Mouse (Mus musculus): ENCODE measurements at regions not wholly inside any gene's neighbourhood (a gene's known extent, or its start where the extent isn't known, plus 50 kb on each side); places are given as distances from the start of the nearest gene placed in this dataset.

- H3K4me3 ChIP-seq (replicated peaks): no peak overlapping the region
- peak overlapping the region; percentile 78 for H3K4me2 ChIP-seq (replicated peaks)
- 0 out of 2 replicates have a peak overlapping the region, but pooled peaks have one; percentile 63 for H3K9ac ChIP-seq (replicated peaks)
- H3K4me1 ChIP-seq (replicated peaks): peaks cover 45% of the 10 kb centered on the region
- ATAC-seq: no peak
- 15% methylated on average over 8 of the region's 8 CpGs for WGBS
- no peaks in the 10 kb centered on the region for H3K9me3 ChIP-seq
- peaks cover 8% of the 10 kb centered on the region for H3K27me3 ChIP-seq
- no peaks in the 10 kb centered on the region for H3K36me3 ChIP-seq
- H3K27ac ChIP-seq: no peak overlapping the region
These were observed 163.2 kb downstream of the Vrk1 start for GRCm38 (mm10) chr12:106173211-106173610.

DNA sequence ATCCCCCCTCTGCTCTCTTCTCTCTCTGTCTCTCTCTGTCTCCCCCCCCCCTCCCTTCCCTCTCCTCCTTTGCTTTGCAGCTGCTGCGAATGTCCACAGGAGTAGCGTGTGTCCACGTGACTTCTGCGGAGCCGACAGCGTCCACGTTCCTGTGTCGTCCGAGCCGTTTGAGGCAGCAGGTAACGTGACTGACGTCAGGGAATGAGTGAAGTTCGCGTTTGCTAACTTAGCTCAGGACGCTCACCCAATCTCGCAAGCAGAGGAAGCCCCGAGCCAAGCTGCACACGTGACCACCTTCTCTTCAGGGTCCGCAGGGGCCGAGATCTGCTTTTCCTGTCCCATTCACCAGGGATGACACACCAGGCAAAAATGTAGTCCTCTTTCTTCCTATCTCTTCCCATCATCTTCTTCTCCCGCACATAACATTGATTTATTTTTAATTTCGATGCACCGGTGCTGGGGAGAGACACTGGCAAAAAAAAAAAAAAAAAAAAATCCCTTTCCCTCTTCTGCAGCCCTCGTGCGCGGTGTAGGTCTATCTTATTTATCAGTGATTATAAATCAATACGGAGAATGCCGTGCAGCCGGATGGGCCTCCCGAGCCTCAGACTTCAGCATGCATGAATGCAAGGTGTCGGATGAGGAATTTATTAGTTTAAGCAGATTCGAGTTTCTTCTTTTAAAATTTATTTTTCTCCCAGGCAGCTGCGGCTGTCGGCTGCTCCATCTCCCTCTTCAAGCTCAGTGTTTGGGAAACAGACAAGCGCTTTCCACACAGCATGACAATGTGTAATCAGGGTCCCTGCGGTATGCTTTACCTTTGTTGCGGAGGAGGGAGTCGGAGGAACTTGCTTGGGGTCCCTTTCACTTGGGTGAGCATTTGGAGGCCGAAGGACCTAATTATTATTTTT is 164.3 kb downstream of the Vrk1 start:
- Histone ChIP-seq H3K9ac (replicated peaks) (peak overlapping the region; percentile 63), H3K27me3 (peaks cover 8% of the 10 kb centered on the region), H3K4me3 (replicated peaks) (peak overlapping the region; percentile 44), H3K4me2 (replicated peaks) (peak overlapping the region; percentile 78), H3K36me3 (no peaks in the 10 kb centered on the region), H3K27ac (peak overlapping the region; percentile 90), H3K9me3 (no peaks in the 10 kb centered on the region), H3K4me1 (replicated peaks) (peaks cover 49% of the 10 kb centered on the region)
- ATAC-seq: peak; percentile 62
- under 1% methylated on average over 39 of the region's 39 CpGs for WGBS

DNA sequence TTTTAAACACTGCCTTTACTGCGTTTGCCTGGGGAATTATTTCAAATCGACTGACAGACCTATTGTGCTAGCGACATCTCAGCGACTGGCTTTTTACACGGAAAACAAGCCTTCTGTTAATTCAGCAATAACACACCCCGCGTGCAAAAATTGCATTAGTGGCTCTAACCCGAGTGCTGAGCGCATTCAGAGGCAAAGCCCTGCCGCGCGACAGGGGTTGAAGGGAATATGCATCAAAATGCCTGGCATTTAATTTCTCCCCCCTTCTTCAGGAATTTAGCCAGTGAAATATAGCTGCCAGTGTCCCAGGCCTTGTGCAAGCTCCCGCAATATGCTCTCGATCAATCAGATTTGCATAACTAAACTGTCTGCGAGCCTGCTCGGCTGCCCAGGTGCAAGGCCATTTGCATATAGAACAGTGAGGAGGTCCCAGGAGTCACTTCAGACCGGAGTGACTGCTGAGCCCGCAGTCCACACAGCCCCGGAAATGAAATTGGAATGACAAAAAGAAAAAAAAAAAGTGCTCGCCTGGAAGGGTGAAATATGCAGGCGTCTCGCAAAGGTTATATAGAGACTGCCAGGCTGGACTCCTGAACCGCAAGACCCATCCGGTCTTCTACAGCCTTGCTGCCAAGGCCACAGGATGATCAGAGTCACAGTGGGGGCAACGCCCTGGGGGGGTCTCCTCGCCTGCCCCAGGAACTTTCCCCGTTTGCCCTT is 165.1 kb downstream of the Vrk1 start:
- Histone ChIP-seq H3K9me3 (no peaks in the 10 kb centered on the region), H3K36me3 (no peaks in the 10 kb centered on the region), H3K27ac (peak overlapping the region; percentile 90), H3K4me2 (replicated peaks) (peak overlapping the region; percentile 78), H3K4me3 (replicated peaks) (peak overlapping the region; percentile 44), H3K4me1 (replicated peaks) (peaks cover 49% of the 10 kb centered on the region), H3K9ac (replicated peaks) (peak overlapping the region; percentile 63), H3K27me3 (peaks cover 8% of the 10 kb centered on the region)
- ATAC-seq: peak; percentile 64
- 1% methylated on average over 27 of the region's 27 CpGs for WGBS

GRCm38 (mm10) chr12:106177302-106177701 is 167.3 kb downstream of the Vrk1 start:
- Histone ChIP-seq H3K9me3 (no peaks in the 10 kb centered on the region), H3K27ac (no peak overlapping the region), H3K4me3 (replicated peaks) (no peak overlapping the region), H3K4me1 (replicated peaks) (peaks cover 47% of the 10 kb centered on the region), H3K36me3 (no peaks in the 10 kb centered on the region), H3K27me3 (peaks cover 3% of the 10 kb centered on the region), H3K4me2 (replicated peaks) (no peak overlapping the region), H3K9ac (replicated peaks) (no peak overlapping the region)
- 66% methylated on average over 4 of the region's 4 CpGs for WGBS
- no peak for ATAC-seq

DNA sequence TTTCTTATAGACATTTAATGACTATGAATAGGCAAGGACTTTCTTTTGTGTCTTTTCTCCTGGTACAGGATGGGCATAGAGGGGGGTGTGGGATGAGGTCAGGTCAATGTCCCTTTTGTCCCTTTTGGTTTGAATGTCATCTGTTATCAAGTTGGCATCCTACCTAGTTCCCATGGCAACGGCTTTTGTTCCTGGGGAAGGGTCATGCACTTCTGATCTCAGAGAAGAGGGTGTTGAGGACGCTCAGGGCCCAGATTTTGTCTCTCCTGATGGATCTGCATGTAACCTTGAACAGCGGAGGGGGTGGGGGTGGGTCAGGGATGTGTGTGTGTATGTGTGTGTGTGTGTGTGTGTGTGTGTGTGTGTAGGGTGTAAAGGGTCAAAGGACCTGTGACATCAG is 167.8 kb downstream of the Vrk1 start:
- Histone ChIP-seq H3K36me3 (no peaks in the 10 kb centered on the region), H3K9me3 (no peaks in the 10 kb centered on the region), H3K27ac (no peak overlapping the region), H3K4me3 (replicated peaks) (no peak overlapping the region), H3K9ac (replicated peaks) (no peak overlapping the region), H3K4me2 (replicated peaks) (no peak overlapping the region), H3K27me3 (no peaks in the 10 kb centered on the region), H3K4me1 (replicated peaks) (peaks cover 42% of the 10 kb centered on the region)
- 44% methylated on average over 3 of the region's 3 CpGs for WGBS
- no peak for ATAC-seq

DNA sequence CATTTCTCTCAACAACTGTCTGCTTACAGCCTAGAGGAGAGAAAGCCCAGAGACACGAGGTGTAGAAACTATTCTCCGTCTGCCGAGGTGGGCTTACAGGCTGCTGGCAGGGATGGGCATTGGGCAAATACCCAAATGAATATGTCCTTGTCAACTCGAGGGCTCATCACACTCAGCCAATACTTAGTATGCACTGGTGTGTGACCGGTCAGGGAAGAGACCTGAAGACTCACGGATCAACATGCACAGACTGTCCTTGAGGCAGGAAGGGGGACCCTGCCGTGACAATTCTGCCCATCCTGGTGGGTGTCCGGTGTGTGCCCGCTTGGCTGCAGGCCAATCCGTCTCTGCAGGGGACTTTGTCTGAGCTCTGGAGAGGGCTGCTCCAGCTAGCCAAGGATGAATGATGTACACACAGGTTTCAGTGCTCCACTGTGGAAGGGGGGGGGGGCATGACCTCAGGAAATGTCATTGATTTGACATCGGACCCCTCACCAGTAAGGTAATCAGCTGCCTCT is 168.7 kb downstream of the Vrk1 start:
- peaks cover 33% of the 10 kb centered on the region for H3K4me1 ChIP-seq (replicated peaks)
- no peak for ATAC-seq
- H3K4me2 ChIP-seq (replicated peaks): no peak overlapping the region
- no peak overlapping the region for H3K9ac ChIP-seq (replicated peaks)
- H3K27me3 ChIP-seq: no peaks in the 10 kb centered on the region
- no peaks in the 10 kb centered on the region for H3K9me3 ChIP-seq
- WGBS: 65% methylated on average over 11 of the region's 11 CpGs
- no peaks in the 10 kb centered on the region for H3K36me3 ChIP-seq
- no peak overlapping the region for H3K27ac ChIP-seq
- H3K4me3 ChIP-seq (replicated peaks): no peak overlapping the region

DNA sequence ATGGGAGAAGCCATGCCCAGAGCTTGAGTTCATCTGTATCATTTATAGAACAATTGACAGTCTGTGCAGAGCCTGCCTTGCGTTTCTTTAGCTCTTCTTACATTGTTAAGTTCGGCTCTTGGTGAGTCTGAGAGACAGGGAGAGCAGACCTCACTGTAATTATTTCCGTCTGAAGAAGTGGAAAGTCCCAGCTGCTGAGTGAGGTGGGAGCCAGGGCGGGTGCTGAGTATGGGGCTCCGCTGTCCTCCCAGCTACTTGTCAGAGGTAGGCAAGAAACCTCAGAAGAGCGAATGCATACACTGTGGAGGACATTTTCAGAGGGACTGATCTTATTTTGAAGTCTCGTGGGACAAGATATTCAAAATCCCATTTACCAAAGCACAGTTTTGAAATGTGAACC is 172.9 kb downstream of the Vrk1 start:
- Histone ChIP-seq H3K9me3 (no peaks in the 10 kb centered on the region), H3K36me3 (no peaks in the 10 kb centered on the region), H3K27me3 (no peaks in the 10 kb centered on the region), H3K4me3 (replicated peaks) (no peak overlapping the region), H3K9ac (replicated peaks) (no peak overlapping the region), H3K4me1 (replicated peaks) (peaks cover 8% of the 10 kb centered on the region; the same call in 1 of the 2 replicates), H3K4me2 (replicated peaks) (no peak overlapping the region), H3K27ac (no peak overlapping the region)
- WGBS: 81% methylated on average over 7 of the region's 7 CpGs
- no peak for ATAC-seq

- ATAC-seq: no peak
- Histone ChIP-seq H3K4me2 (replicated peaks) (no peak overlapping the region), H3K36me3 (no peaks in the 10 kb centered on the region), H3K27ac (no peak overlapping the region), H3K27me3 (no peaks in the 10 kb centered on the region), H3K9ac (replicated peaks) (no peak overlapping the region), H3K9me3 (no peaks in the 10 kb centered on the region), H3K4me1 (replicated peaks) (peaks cover 2% of the 10 kb centered on the region; the same call in 1 of the 2 replicates), H3K4me3 (replicated peaks) (no peak overlapping the region)
- 92% methylated on average over 5 of the region's 5 CpGs for WGBS
These were observed 173.9 kb downstream of the Vrk1 start for GRCm38 (mm10) chr12:106183973-106184372.

- 74% methylated on average over 18 of the region's 18 CpGs for WGBS
- no peaks in the 10 kb centered on the region for H3K36me3 ChIP-seq
- no peak overlapping the region for H3K27ac ChIP-seq
- H3K4me3 ChIP-seq (replicated peaks): no peak overlapping the region
- H3K9me3 ChIP-seq: no peaks in the 10 kb centered on the region
- no peak for ATAC-seq
- H3K27me3 ChIP-seq: no peaks in the 10 kb centered on the region
- H3K4me2 ChIP-seq (replicated peaks): no peak overlapping the region
- peaks cover 2% of the 10 kb centered on the region; the same call in 1 of the 2 replicates for H3K4me1 ChIP-seq (replicated peaks)
- H3K9ac ChIP-seq (replicated peaks): no peak overlapping the region
These were observed 175.5 kb downstream of the Vrk1 start for GRCm38 (mm10) chr12:106185398-106186077.

GRCm38 (mm10) chr12:106186501-106186900 is 176.5 kb downstream of the Vrk1 start:
- ATAC-seq: no peak
- no peak overlapping the region for H3K4me3 ChIP-seq (replicated peaks)
- no peaks in the 10 kb centered on the region for H3K9me3 ChIP-seq
- H3K27me3 ChIP-seq: no peaks in the 10 kb centered on the region
- H3K4me1 ChIP-seq (replicated peaks): peaks cover 2% of the 10 kb centered on the region; the same call in 1 of the 2 replicates
- no peaks in the 10 kb centered on the region for H3K36me3 ChIP-seq
- no peak overlapping the region for H3K27ac ChIP-seq
- H3K9ac ChIP-seq (replicated peaks): no peak overlapping the region
- WGBS: 92% methylated on average over 10 of the region's 10 CpGs
- H3K4me2 ChIP-seq (replicated peaks): no peak overlapping the region

DNA sequence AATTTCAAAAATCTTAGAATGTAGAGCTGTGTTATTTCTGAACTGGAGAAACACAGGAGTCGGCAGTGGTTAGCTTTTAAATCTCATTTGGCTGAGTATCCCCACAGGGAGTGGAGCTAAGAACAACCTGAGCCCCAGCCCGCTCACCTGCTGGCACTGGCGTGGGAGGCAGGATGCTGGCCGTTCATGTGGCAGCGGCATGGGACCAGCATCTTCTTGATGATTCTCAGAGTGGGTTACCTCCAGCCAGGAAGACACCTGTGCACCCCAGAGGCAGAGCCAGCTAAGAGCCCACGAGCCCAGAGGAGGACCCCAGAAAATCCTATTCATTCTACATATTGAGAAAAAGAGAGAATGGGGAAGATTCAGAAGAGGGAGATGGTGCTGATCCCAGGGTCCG is 181.7 kb downstream of the Vrk1 start:
- Histone ChIP-seq H3K9ac (replicated peaks) (no peak overlapping the region), H3K36me3 (no peaks in the 10 kb centered on the region), H3K4me3 (replicated peaks) (no peak overlapping the region), H3K4me1 (replicated peaks) (peaks cover 15% of the 10 kb centered on the region), H3K27ac (no peak overlapping the region), H3K9me3 (no peaks in the 10 kb centered on the region), H3K27me3 (no peaks in the 10 kb centered on the region), H3K4me2 (replicated peaks) (no peak overlapping the region)
- ATAC-seq: no peak
- WGBS: 84% methylated on average over 7 of the region's 7 CpGs
